Mouse (Mus musculus): Measurements from ENCODE around the gene Prss43. TPM values are rescaled to one million over a fixed set of nuclear protein-coding genes. Genes with fewer than 3 reads are reported as not detected.
"Not testable (repeated sequence)": the region's sequence is repeated elsewhere in the genome, so short reads cannot be mapped to it uniquely, and the experiment has no call there.

Prss43 gene
- total and polyA plus RNA-seq, 2 experiments from 2014 or later, result 0.31 TPM; not detected in 1

DNA sequence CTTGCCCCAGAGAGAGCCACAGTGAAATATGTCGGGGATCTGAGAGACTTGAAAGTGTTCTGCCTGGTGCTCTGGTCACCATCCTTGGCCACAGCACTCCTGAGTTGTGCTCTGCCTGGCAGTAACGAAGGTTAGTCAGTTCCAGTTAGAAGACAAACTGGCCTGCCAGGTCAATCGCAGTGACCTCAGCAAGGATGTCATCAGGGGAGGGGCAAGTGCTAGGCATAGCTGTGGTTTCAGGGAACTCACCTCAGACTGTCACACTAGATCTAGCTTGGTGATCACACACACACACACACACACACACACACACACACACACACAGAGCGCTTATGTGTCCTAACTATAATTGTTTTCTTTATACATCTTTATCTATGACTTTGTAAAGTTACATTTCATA lies 23.2 kb upstream of the Prss43 start:
- no peaks in the 10 kb centered on the region for H3K9me3 ChIP-seq (ENCODE audit: low read length)
- H3K4me1 ChIP-seq (ENCODE audit: insufficient read depth, low read length), result no peaks in the 10 kb centered on the region
- no peak overlapping the region for H3K9ac ChIP-seq (replicated peaks; ENCODE audit: low read length, poor library complexity, severe bottlenecking)
- ATAC-seq (ENCODE audit: low FRiP score), result no peak
- H3K27ac ChIP-seq (ENCODE audit: low read depth, low read length), result no peak overlapping the region
- H3K4me3 ChIP-seq (ENCODE audit: low read depth, low read length), result no peak overlapping the region
- 69% methylated on average over 4 of the region's 4 CpGs for WGBS
- DNase-seq (ENCODE audit: low spot score), result no peak
- no peaks in the 10 kb centered on the region for H3K27me3 ChIP-seq (ENCODE audit: insufficient read depth, low read length)
- no peaks in the 10 kb centered on the region for H3K36me3 ChIP-seq (ENCODE audit: insufficient read depth, low read length)
- TF ChIP-seq CTCF (IDR thresholded peaks at IDR 0.05), result no peak
- no peak overlapping the region for H3K4me2 ChIP-seq (ENCODE audit: low read depth, low read length, poor library complexity, severe bottlenecking)

DNA sequence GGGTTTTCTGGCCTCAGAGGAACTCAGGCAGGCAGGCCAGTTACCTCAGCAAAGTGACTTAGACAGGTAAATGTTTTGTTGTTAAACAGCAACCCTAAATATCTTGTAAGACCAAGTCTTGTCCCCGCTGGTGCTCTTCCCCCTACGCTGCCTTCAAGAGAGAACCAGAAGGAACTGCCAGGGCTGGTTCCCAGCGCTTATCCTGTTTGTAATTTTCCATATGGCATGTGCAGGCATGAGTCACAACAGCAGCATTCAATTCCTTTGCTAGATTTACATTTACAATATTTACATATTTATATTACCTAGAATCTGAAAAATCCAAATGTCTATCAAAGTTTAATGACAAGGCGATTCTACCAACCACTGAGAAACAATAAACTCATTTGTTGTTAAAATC lies 16.4 kb upstream of the Prss43 start:
- no peak overlapping the region for H3K27ac ChIP-seq (ENCODE audit: low read depth, low read length)

DNA sequence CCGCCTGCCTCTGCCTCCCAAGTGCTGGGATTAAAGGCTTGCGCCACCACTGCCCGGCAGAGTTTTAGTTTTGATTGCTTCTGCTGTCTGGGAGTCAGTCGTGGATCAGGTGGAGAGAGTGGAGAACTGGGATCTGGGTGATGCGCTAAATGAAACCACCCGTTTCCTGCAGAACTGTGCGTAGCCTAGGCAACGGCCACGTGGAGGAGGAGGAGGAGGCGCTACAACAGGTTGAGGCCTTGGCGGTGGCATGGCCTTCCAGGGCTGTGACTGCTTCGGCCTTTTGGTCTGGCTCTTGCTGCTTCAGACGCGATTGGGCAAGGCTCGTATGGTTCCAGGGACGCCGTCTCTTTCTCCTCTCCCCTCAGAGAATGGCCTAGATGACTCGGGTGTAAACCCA lies 12.7 kb upstream of the Prss43 start, which contains the start of gene Prss44:
Gene Prss44, plus strand, starts transcription at position 206 of the 400 bp plus-strand sequence.
- Histone ChIP-seq H3K4me2 (ENCODE audit: low read depth, low read length, poor library complexity, severe bottlenecking) (no peak within 1 kb of the TSS), H3K4me1 (ENCODE audit: insufficient read depth, low read length) (no peaks in the 10 kb centered on the region), H3K9me3 (ENCODE audit: low read length) (no peaks in the 10 kb centered on the region), H3K9ac (replicated peaks; ENCODE audit: low read length, poor library complexity, severe bottlenecking) (no peak within 1 kb of the TSS), H3K4me3 (ENCODE audit: low read depth, low read length) (no peak within 1 kb of the TSS), H3K36me3 (ENCODE audit: insufficient read depth, low read length) (no peaks in the 10 kb centered on the region), H3K27me3 (ENCODE audit: insufficient read depth, low read length) (no peaks in the 10 kb centered on the region), H3K27ac (ENCODE audit: low read depth, low read length) (no peak within 1 kb of the TSS)
- DNase-seq (ENCODE audit: low spot score), result no peak
- 71% methylated on average over 18 of the region's 18 CpGs for WGBS
- TF ChIP-seq CTCF (IDR thresholded peaks at IDR 0.05), result no peak
- ATAC-seq (ENCODE audit: low FRiP score), result no peak

More for the DNA sequence above, 16.4 kb upstream of the Prss43 start:
- Histone ChIP-seq H3K9ac (replicated peaks; ENCODE audit: low read length, poor library complexity, severe bottlenecking) (no peak overlapping the region), H3K4me3 (ENCODE audit: low read depth, low read length) (no peak overlapping the region), H3K4me1 (ENCODE audit: insufficient read depth, low read length) (no peaks in the 10 kb centered on the region), H3K27me3 (ENCODE audit: insufficient read depth, low read length) (no peaks in the 10 kb centered on the region), H3K9me3 (ENCODE audit: low read length) (no peaks in the 10 kb centered on the region), H3K4me2 (ENCODE audit: low read depth, low read length, poor library complexity, severe bottlenecking) (no peak overlapping the region), H3K36me3 (ENCODE audit: insufficient read depth, low read length) (no peaks in the 10 kb centered on the region)
- TF ChIP-seq CTCF (IDR thresholded peaks at IDR 0.05), result no peak
- ATAC-seq (ENCODE audit: low FRiP score) (no peak), DNase-seq (ENCODE audit: low spot score) (no peak)
- WGBS, result 90% methylated on average over 4 of the region's 4 CpGs

DNA sequence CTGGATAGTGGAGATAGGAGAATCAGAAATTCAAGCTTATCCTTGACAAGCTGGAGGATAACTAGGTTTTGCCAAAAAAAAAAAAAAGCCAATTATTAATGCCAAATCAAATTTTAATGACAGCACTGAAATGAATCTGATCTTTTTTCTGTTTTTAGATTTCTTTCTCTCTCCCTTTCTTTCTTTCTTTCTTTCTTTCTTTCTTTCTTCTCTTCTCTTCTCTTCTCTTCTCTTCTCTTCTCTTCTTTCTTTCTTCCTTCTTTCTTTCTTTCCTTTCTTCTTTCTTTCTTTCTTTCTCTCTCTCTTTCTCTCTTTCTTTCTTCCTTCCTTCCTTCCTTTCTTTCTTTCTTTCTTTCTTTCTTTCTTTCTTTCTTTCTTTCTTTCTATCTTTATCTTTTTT lies 5.9 kb upstream of the Prss43 start:
- not testable (repeated sequence) for H3K9me3 ChIP-seq (ENCODE audit: low read length)

DNA sequence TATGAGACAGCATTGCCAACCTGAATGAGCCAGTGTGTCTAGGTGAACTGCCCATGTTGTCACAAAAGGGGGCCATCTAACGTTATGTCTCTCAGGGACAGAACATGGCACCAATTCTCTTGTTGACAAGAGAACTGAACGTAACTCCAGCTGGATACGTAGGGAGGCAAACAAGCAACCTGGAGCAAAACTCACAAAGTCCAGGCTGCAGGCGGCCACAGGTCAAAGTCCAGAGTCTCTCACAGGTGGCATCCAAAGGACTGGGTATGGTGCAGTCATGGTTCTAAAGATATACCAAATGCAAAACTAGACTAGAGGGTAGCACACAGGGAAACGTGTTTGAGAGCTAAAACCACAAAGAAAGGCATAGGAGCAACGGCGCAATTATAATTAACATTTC lies 5.1 kb upstream of the Prss43 start:
- no peak for TF ChIP-seq CTCF (IDR thresholded peaks at IDR 0.05)
- Histone ChIP-seq H3K27me3 (ENCODE audit: insufficient read depth, low read length) (no peaks in the 10 kb centered on the region), H3K9ac (replicated peaks; ENCODE audit: low read length, poor library complexity, severe bottlenecking) (no peak overlapping the region), H3K36me3 (ENCODE audit: insufficient read depth, low read length) (no peaks in the 10 kb centered on the region), H3K4me3 (ENCODE audit: low read depth, low read length) (no peak overlapping the region), H3K4me2 (ENCODE audit: low read depth, low read length, poor library complexity, severe bottlenecking) (no peak overlapping the region), H3K27ac (ENCODE audit: low read depth, low read length) (no peak overlapping the region), H3K4me1 (ENCODE audit: insufficient read depth, low read length) (no peaks in the 10 kb centered on the region), H3K9me3 (ENCODE audit: low read length) (no peaks in the 10 kb centered on the region)
- ATAC-seq (ENCODE audit: low FRiP score) (no peak), DNase-seq (ENCODE audit: low spot score) (no peak)
- 87% methylated on average over 7 of the region's 7 CpGs for WGBS

More for the DNA sequence above, 5.9 kb upstream of the Prss43 start:
- H3K27me3 ChIP-seq (ENCODE audit: insufficient read depth, low read length); H3K4me2 ChIP-seq (ENCODE audit: low read depth, low read length, poor library complexity, severe bottlenecking); DNase-seq (ENCODE audit: low spot score); ATAC-seq (ENCODE audit: low FRiP score); H3K9ac ChIP-seq (replicated peaks; ENCODE audit: low read length, poor library complexity, severe bottlenecking); H3K27ac ChIP-seq (ENCODE audit: low read depth, low read length); H3K36me3 ChIP-seq (ENCODE audit: insufficient read depth, low read length); H3K4me3 ChIP-seq (ENCODE audit: low read depth, low read length); H3K4me1 ChIP-seq (ENCODE audit: insufficient read depth, low read length): not testable (repeated sequence)

DNA sequence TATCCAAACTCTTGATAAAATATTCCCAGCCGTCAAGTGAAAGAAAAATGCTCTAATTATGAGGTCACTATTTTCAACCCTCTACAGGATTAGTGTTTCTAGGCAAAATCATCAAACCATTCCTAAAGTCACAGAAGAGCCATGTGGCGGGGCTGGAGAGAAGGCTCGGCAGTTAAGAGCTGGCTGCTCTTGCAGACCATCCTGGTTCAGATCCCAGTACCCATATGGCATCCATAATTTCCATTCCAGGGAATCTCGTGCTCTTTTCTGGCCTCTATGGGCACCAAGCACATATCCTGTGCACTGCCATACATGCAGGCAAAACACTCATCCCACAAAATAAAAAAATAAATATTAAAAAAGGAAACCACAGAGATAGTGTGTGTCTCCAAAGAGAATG lies 1.1 kb upstream of the Prss43 start:
- peak; percentile 41 for DNase-seq (ENCODE audit: low spot score)
- no peak overlapping the region for H3K4me3 ChIP-seq (ENCODE audit: low read depth, low read length)
- H3K4me2 ChIP-seq (ENCODE audit: low read depth, low read length, poor library complexity, severe bottlenecking), result no peak overlapping the region
- H3K4me1 ChIP-seq (ENCODE audit: insufficient read depth, low read length), result no peaks in the 10 kb centered on the region
- H3K27me3 ChIP-seq (ENCODE audit: insufficient read depth, low read length), result no peaks in the 10 kb centered on the region
- no peak overlapping the region for H3K27ac ChIP-seq (ENCODE audit: low read depth, low read length)
- ATAC-seq (ENCODE audit: low FRiP score), result no peak
- no peaks in the 10 kb centered on the region for H3K9me3 ChIP-seq (ENCODE audit: low read length)
- no peak for TF ChIP-seq CTCF (IDR thresholded peaks at IDR 0.05)
- H3K9ac ChIP-seq (replicated peaks; ENCODE audit: low read length, poor library complexity, severe bottlenecking), result no peak overlapping the region
- H3K36me3 ChIP-seq (ENCODE audit: insufficient read depth, low read length), result no peaks in the 10 kb centered on the region
- WGBS, result 80% methylated on average over 4 of the region's 4 CpGs
